Mouse (Mus musculus): ENCODE results near the gene Plekhg1.

- TF ChIP-seq POLR2A (IDR thresholded peaks at IDR 0.05; ENCODE audit: control insufficient read depth, extremely low read depth, insufficient read depth, low read length, poor library complexity) (no peak), CTCF (IDR thresholded peaks at IDR 0.05; ENCODE audit: borderline replicate concordance, control insufficient read depth, extremely low read depth, insufficient read depth, low read length, poor library complexity) (no peak)
Measured at GRCm38 (mm10) chr10:3830618-3831017, 90.5 kb downstream of the Plekhg1 start.

Measured in thymus, adult 2 months (tissue).